Mouse (Mus musculus): ENCODE measurements around the gene Axin2. TPM values are rescaled to one million over a fixed set of nuclear protein-coding genes. Genes with fewer than 3 reads are reported as not detected.

Axin2 gene
- total RNA-seq, 2 experiments from 2014 or later, result 30.6 to 33.8 TPM

- DNase-seq (ENCODE audit: low spot score in 2 of 2), result no peak
These were observed 7.9 kb downstream of the Axin2 start for GRCm38 (mm10) chr11:108928096-108928495.

GRCm38 (mm10) chr11:108928752-108929151, 8.6 kb downstream of the Axin2 start:
- no peak for DNase-seq (ENCODE audit: low spot score in 2 of 2)

- no peak for DNase-seq (ENCODE audit: low spot score in 2 of 2)
These were observed 9.0 kb downstream of the Axin2 start for GRCm38 (mm10) chr11:108929176-108929575.

GRCm38 (mm10) chr11:108929700-108930099, 9.6 kb downstream of the Axin2 start:
- DNase-seq (ENCODE audit: low spot score in 2 of 2), result no peak

GRCm38 (mm10) chr11:108930612-108931011, 10.5 kb downstream of the Axin2 start:
- no peak for DNase-seq (ENCODE audit: low spot score in 2 of 2)

GRCm38 (mm10) chr11:108933835-108934234, 13.7 kb downstream of the Axin2 start:
- DNase-seq (ENCODE audit: low spot score in 2 of 2), result no peak

- DNase-seq (ENCODE audit: low spot score in 2 of 2), result no peak
These were observed 15.1 kb downstream of the Axin2 start for GRCm38 (mm10) chr11:108935128-108935868.

- no peak for DNase-seq (ENCODE audit: low spot score in 2 of 2)
These were observed 16.1 kb downstream of the Axin2 start for GRCm38 (mm10) chr11:108936016-108936792.

- peak in 1 of 2 experiments; percentile 57 for DNase-seq (ENCODE audit: low spot score in 2 of 2)
These were observed 20.7 kb downstream of the Axin2 start for GRCm38 (mm10) chr11:108940655-108941412.

- peak; percentile 82 to 90 for DNase-seq (ENCODE audit: low spot score in 2 of 2)
These were observed 21.7 kb downstream of the Axin2 start for GRCm38 (mm10) chr11:108941836-108942235.

GRCm38 (mm10) chr11:108943741-108944140, 23.6 kb downstream of the Axin2 start:
- no peak for DNase-seq (ENCODE audit: low spot score in 2 of 2)

- peak in 1 of 2 experiments; percentile 63 for DNase-seq (ENCODE audit: low spot score in 2 of 2)
These were observed 25.5 kb downstream of the Axin2 start for GRCm38 (mm10) chr11:108945666-108946065.

- no peak for DNase-seq (ENCODE audit: low spot score in 2 of 2)
These were observed 27.5 kb downstream of the Axin2 start for GRCm38 (mm10) chr11:108947425-108948184.

GRCm38 (mm10) chr11:108948501-108948900, 28.4 kb downstream of the Axin2 start:
- DNase-seq (ENCODE audit: low spot score in 2 of 2), result no peak

- no peak for DNase-seq (ENCODE audit: low spot score in 2 of 2)
These were observed 28.8 kb downstream of the Axin2 start for GRCm38 (mm10) chr11:108948931-108949330.

GRCm38 (mm10) chr11:108952343-108952742, 32.2 kb downstream of the Axin2 start:
- no peak for DNase-seq (ENCODE audit: low spot score in 2 of 2)

- no peak for DNase-seq (ENCODE audit: low spot score in 2 of 2)
These were observed 35.8 kb downstream of the Axin2 start for GRCm38 (mm10) chr11:108955943-108956342.

GRCm38 (mm10) chr11:108958349-108958748, 38.2 kb downstream of the Axin2 start:
- no peak for DNase-seq (ENCODE audit: low spot score in 2 of 2)

- no peak for DNase-seq (ENCODE audit: low spot score in 2 of 2)
These were observed 39.0 kb downstream of the Axin2 start for GRCm38 (mm10) chr11:108959196-108959595.

GRCm38 (mm10) chr11:108961651-108962065, 41.5 kb downstream of the Axin2 start:
- DNase-seq (ENCODE audit: low spot score in 2 of 2), result no peak
